Mouse (Mus musculus): ENCODE data around the gene Thsd7b. TPM values are rescaled to one million over a fixed set of nuclear protein-coding genes. Genes with fewer than 3 reads are reported as not detected.
"Not testable (repeated sequence)": the region's sequence is repeated elsewhere in the genome, so short reads cannot be mapped to it uniquely, and the experiment has no call there.

Thsd7b gene
- total RNA-seq, 4 experiments from 2014 or later = 12.9 to 16.4 (median 14.5) TPM

DNA sequence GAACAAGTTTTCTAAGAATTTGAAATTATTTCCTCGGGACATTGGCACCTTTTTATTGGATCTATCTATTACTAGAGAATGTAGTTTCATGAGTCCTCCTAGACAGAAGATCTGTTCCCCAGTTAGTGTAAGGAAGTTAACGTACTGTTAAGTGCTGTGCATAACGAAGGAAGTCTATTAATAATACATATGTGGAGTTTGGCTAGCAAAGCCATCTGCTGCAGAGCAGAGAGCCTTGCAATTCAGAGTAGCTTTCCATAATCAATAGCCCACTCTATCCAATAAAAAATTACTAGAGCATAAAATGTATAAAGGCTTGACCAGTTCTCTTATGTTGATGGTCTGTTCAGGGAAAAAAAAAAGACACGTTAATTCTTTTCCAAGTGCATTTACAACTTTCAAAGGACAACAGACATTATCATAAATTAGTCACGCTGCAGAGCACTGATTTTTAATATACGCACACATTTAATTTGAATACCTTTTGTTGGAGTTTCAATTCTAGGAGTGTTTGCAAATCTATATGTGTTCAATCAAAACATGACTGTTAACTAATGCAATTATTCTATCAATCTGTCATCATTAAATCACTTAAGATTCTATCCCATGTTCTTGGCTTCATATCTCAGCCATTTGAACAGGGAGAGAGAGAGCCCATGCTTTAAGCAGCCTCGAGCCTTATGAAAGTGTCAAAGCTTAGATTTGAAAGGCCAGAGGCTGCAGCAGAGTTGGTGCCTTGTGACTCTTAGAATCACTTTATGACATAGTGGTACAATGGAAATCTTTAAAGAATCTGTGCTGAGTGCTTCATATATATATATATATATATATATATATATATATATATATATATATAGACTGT lies 346.6 kb downstream of the Thsd7b start:
- no peak for DNase-seq (ENCODE audit: low spot score in 2 of 2)

DNA sequence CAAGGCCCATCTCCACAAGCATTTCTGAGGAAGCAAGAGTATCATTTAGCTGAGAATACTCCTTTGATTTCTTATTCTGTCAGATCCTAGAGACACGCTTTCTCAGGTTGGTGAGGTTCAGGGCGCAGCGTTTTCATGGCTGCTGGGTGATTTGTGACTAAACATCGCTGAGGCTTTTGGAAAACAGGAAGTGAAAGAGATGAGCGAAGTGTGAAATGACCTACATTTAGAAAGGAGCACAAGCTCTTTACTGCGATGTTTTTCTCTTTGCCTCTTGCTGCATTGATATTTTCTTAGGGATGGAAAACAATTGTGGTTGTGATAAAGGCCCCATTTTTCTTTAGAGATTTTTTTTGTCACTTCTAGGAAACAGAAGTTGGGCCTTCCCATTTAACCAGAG lies 351.4 kb downstream of the Thsd7b start:
- no peak for DNase-seq (ENCODE audit: low spot score in 2 of 2)

DNA sequence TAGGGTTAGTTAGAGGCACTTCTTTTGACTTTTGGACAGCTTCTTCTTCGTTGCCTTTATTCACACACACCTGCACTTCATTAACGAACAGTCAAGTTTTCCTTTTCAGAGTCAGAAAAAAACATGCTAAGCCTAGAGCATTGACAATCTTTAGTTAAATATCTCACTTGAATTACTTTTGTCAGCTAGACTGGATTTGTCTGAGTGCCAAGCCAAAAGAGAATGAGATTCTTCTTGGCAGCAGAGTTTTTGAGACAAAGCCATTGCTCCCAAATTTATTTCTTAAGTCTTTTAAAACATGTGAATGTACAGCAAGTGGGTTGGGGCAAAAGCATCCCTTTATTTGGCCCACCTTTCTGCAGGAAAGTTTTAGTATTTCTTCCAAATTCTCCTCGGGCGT lies 362.0 kb downstream of the Thsd7b start:
- DNase-seq (ENCODE audit: low spot score in 2 of 2) = no peak

DNA sequence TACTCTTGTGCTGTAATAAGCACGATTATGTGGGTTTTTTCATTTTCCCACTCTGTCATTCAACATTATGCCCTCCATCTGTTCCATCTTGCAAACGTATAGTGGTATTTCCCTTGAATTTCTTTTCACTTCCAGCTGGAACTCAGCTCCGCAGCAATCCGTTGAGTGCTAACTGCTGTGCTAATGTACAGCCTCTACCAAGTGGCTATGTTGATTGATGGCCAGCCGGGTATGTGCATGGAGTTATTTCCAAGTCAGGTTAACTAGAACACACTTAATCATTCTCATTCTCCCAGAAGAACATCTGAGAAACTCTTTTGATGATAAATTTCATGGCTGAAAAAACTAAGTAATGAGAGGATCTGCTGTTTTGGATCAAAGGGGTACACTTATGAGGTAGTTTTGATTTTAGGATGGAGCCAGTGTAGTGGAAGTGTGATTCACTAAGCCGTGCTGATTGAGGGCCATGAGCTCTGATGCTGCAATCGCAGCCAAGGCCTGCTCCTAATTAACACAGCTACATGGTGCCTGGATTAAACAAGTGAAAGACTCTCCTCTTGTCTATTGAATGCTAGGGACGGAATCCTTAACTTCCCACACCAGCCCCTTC lies 371.3 kb downstream of the Thsd7b start:
- DNase-seq (ENCODE audit: low spot score in 2 of 2) = no peak

DNA sequence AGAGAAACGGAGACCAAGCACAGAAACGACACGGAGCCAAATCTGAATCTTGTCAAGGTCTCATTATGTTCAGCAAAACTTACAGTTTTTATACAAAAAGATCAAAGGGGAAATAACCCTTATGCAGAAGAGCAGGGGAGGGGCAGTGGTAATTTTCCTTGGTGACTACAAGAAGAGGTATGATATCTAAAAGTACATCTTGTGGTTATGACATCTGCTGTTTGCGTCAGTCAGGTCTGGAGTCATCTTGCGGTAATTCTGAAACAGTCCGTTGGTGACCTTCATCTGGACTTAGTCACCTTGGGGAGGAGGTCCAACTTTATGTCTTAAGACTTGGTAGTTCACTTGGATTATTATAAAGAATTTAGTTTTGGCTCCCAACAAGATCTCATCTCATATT lies 378.3 kb downstream of the Thsd7b start:
- DNase-seq (ENCODE audit: low spot score in 2 of 2) = not testable (repeated sequence)

DNA sequence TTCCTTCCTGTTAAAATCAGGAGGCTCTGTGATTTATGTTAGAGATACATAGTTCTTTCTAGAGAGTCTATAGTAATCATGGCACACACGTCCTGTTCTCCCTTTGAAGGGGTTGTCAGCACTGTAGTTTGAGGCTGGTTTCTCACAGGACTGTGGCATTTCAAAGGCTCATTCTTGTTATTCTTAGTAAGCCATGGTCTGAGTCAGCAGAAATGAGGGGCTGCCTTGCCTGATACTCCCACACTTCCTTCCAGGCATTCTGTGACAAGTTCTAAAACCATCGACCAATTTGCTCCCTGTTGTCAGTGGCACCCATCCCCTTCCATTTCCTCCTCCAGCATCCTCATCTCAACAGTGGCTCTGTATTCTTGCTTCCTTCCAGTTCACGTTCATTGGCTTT lies 384.9 kb downstream of the Thsd7b start:
- DNase-seq (ENCODE audit: low spot score in 2 of 2) = no peak

DNA sequence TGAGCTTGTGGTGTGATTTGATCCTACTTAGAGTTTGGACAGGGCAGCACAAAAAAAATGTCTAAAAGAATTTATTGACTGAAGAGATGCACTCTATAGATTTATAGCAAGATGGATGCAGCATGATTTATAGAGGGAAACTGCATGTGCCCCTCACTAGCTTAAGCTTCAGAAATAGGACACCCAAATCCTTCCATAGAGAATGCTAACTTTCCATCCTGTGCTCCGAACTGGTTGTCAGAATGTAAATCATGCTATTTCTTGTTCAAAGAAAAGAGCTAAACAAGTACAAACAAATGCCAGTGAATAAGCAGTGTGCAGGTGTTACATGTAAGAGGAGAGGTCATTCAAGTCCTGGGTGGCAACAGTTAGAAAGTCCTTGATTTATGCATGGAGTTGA lies 402.8 kb downstream of the Thsd7b start:
- DNase-seq (ENCODE audit: low spot score in 2 of 2) = no peak

DNA sequence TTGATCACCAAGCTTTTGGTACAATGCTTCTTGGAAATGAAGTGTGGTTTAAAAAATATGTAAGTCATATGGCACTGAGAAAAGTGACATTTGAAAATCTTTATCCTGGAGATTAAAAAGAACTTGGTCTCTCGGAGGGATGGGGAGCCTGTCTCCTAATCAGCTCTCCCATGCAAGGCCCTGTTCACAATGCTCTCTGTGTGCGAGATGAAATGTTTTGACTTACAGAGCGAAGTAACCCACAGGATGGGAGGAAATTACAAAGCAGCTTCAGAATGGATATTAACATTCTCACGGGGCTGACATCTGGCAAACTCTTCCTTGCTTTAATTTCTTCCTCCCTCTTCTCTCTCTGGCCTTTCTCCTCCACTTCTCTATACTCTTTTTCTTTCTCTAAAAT lies 405.7 kb downstream of the Thsd7b start:
- no peak for DNase-seq (ENCODE audit: low spot score in 2 of 2)

DNA sequence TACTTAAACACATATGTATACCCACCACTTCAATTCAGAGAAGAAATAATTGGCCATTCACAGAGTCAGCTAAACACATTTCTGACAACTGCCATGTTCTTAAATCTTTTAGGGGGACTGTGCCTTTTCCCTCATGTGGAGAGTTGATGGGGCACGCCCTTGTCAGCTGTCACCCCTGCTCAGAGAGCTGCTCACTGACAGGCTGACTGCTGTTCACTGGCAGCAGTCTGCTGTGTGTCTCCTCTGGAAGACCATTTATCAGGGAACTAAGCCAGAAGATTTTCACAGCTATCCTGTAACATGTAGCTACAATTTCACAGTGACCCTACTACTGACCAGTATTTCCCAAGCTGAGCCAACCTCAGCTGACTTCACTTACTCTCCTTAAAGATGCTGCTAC lies 432.6 kb downstream of the Thsd7b start:
- DNase-seq (ENCODE audit: low spot score in 2 of 2) = no peak

DNA sequence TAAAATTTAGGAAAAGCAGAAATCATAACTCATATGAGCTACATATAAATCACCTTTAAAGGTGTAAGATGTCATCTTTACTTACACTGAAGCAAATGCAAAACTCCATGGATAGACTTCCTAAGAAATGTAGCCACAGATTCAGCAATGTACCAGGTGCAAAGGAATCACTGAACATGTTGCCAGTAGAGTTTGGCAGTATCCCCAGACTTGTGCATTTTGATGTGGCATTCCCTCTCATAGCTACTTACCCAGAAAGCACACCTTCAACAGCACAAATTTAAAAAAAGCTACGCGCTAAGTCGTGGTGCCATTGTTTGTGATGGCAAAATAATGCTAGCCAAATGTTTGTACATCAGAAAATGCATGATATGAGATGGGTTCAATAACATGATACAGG lies 439.6 kb downstream of the Thsd7b start:
- DNase-seq (ENCODE audit: low spot score in 2 of 2) = peak; percentile 35 to 54

DNA sequence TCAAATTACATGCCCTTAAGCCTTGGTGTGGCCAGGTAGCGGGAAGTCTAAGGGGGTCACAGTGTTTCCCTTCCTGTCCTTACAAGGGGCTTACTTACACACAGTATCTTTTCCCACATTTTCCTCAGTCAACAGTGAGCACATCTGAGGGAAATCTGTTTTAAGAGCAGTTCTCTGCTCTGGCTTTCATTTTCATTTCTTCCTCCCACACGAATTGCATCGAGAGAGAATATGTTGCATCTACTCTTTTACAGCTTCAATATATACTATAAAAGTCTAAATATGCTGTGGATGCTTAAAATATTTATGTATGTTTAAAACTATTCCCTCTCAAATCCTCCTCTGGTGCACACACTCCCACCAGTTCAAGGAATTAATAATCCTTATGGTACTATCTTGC lies 440.5 kb downstream of the Thsd7b start:
- no peak for DNase-seq (ENCODE audit: low spot score in 2 of 2)

DNA sequence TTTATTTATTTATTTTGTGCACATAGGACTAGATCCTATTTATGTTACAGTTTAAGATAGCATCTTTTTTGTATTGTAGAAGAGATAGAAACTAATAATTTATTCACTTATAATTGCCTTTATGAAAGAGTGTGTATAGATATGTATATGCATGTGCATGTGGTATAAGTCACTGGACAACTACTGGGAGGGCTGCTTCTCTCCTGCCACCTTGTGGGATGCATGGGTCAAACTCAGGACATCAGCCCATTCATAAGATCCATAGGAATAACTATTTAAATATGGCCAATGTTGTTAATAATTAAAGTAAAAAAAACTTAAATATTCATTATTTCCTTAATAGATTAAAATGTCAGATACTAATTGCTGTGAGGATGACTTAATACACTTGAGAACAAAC lies 446.5 kb downstream of the Thsd7b start:
- DNase-seq (ENCODE audit: low spot score in 2 of 2) = no peak

DNA sequence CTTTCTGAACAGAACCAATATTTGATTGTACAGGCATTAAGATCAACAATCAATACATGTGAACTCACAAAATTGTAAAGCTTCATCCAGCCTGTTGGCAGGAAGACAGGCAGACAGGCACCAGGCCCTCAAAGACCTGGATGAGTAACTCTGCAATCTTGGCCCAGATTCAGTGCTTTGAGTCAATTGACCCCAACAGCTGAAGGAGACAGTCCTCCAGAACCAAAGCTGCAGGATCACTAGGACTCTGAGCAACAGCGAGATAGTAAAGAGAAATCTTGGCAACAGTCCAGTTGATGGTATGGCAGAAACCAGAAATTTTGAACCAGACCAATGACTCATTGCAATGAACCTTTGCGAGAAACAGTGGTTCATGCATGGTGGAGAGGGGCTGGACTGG lies 458.9 kb downstream of the Thsd7b start:
- DNase-seq (ENCODE audit: low spot score in 2 of 2) = no peak

DNA sequence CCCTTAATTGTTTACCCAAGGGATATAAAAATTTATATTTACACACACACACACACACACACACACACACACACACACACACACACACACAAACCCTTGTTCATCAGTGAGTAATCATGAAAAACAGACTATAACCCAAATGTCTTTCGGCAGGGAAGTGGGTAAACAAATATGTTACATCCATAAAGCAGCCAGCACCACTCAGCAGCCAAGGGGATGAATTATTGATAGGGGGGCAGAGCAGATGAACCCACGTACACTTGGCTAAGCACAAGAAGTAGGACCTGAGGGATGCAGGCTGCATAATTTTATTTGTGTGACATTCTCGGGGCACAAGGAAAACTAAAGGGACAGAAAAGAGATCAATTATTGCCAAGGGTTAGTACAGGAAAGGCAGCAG lies 474.5 kb downstream of the Thsd7b start:
- DNase-seq (ENCODE audit: low spot score in 2 of 2) = no peak

DNA sequence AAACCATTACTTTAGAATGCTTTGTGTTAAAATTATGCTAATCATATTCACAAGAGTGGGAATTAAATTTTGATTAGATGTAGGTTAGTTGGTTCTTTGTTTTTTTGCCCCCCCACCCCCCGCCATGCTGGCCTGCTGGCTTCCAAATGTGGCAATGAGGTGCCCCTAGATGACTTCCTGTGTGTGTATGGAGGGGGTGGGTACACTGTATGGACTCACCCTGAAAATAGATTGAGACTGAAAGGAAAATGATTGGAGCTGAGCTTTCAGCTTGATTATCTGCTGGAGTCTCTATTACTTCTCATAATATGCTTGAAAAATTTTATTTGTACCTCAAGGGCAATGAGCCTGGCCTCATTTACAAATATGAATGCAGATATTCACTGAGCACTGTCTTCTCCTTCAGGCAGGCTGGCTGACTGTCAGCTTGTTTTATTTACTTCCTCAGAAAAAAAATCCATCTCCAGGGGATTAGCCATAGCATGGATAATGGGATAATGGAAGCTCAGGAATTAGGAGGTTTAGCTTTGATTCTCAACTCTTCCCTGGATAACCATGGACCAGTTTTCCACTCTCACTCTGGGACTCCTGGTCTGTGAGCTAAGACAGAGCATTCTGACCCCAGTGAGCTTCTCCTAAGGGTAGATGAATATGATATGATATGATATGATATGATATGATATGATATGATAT lies 483.6 kb downstream of the Thsd7b start:
- no peak for DNase-seq (ENCODE audit: low spot score in 2 of 2)

DNA sequence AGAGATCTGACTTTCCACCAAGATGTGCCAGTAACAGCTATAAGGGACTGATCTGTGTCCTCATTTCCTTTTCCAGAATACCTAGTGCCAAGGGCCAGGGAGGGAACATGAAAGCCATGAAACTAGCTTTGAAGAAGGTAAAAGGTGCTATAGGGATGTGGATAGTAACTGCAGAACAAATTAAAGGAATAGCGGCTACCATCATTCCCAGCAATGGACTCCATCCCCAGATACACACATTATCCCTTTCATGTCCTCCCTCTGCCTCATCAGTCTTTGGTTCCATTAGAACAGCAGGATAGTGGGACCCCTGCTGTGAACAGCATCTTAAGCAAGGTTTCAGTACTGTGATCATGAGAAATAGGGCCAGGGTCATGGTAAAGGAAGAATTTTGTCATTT lies 485.9 kb downstream of the Thsd7b start:
- DNase-seq (ENCODE audit: low spot score in 2 of 2) = no peak

DNA sequence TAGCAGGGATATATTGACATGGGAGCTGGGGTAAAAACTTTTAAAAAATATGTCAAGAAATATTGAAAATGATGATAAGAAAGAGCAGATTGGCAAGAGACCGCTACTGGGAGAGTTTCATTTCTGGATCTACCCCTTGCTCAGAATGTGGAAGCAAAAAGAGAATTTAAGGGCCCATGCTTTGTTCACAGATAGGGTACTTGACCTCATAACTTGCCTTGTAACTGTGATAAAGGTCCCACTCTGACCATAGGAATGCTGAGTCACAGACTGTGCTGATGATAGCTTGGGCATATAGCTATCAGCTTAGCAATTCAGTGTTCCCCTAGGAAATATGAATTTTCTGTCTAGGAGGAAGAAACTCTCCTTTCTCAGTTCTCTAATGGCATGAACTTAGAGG lies 488.1 kb downstream of the Thsd7b start:
- DNase-seq (ENCODE audit: low spot score in 2 of 2) = no peak

DNA sequence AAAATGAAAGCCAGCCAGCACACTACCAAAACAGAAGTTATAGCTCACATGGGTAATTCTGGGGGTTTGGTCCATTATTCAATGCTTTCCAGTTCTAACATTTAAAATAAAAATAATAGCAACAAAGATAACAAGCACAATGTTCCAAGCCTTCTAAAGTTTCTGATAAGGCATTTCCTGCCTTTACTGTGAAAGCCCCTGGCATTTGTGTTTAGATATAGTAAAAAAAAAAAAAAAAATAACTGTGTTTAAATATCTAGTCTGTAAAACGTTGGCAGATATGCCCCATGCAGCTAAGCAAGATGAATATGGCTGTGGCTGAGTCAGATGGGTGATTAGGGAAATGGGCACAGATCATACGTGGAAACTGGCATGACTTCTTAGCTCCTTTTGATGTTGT lies 491.6 kb downstream of the Thsd7b start:
- no peak for DNase-seq (ENCODE audit: low spot score in 2 of 2)

DNA sequence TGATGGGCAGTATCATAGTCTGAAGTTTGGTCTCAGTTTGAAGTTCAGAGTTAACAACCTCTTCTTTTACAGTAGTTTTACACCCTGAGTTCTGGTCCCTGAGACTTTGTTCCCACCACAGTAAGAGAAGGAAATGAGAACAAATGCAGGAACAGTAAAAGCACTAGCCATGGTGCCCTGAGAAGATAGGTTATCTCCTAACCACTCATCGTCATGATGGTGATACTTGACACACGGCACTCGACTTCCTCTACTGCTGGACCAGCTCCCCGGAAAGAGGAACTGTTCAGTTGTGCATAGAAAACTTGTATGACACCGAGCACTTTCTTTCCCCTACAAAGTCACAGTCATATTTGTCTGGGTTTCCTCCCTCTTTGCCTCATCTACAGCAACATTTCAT lies 504.0 kb downstream of the Thsd7b start:
- DNase-seq (ENCODE audit: low spot score in 2 of 2) = no peak

DNA sequence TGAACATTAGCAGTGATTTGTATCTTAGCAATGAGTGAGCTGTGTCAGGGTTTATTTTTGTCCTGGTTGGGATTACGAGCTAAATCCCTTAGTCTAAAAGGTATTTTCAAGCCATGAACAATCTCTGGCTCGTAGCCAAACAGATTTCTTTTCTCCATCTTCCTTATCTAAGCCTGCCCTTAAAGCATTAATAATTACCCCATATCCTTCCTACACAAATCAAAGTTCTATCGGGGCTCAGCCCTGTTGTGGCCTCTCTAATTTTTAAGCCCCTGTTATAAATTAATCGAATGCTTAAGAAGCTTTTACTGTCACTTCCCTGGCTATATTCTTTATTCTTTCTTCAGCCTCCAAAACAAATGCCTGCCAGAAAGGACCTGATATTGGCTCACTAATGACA lies 506.4 kb downstream of the Thsd7b start:
- DNase-seq (ENCODE audit: low spot score in 2 of 2) = no peak

DNA sequence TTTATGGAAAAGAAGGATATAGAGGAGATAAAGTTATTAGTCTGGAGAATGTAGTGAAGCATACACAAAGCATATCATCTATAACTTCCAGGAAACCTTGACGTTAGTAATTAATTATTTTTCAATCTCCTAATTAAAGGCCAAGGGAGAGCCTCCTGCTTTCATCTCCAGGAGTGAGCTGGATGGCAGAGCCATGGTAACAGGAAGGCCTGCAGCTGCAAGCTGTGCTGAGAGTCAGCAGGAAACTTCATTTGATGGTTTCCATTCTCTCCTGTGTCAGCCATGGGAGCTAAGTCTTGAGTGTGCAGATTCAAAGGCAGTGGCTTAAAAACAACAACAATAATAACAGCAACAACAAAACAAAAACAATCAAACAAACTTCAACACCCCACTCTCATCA lies 507.5 kb downstream of the Thsd7b start:
- no peak for DNase-seq (ENCODE audit: low spot score in 2 of 2)

DNA sequence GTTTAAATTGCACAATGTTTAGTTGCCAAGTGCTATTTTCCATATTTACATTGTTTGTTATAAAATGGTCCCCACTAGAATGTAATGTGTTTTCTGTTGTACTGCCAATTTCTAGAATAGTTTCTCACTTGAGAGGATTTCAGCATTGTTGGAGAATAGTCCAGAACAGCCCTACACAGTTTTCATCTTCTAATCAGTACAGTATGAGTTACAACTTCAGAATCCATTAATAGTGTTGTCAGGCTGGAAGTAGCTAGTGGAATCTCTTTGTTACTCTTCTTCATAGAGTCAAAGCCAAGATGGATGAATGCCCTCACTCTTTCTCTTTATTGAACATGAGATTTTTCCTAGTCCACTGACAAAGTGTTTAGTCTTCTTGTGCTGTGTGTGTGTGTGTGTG lies 525.4 kb downstream of the Thsd7b start:
- DNase-seq (ENCODE audit: low spot score in 2 of 2) = no peak

DNA sequence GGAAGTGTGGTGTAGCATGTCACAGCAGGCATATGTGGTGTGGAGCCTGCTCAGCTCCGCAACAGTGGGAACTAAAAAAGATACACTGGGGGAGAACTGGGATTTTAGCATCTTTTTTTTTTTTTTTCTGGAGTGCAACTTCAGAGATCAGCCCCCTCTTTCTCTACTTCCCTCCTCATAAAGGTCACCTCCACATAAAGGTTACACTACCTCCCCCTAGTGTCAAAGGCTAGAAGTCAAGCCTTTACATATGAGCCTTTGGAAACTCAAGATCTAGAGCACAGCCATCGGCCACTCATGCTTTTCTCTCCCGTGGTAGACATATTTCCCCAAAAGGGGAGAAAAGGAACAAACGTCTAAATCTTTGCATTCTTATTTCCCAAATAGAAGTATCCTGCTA lies 553.8 kb downstream of the Thsd7b start:
- DNase-seq (ENCODE audit: low spot score in 2 of 2) = no peak
